Mouse (Mus musculus): ENCODE data around the gene Hnrnpab.

- no peak for TF ChIP-seq MAX (IDR thresholded peaks at IDR 0.05; ENCODE audit: low read length)
- TF ChIP-seq UBTF (IDR thresholded peaks at IDR 0.05; ENCODE audit: borderline replicate concordance, insufficient read depth, low read depth, low read length): no peak
- TF ChIP-seq POLR2AphosphoS5 (IDR thresholded peaks at IDR 0.05; ENCODE audit: borderline replicate concordance, low read depth, low read length): no peak; the same call in 1 of the 2 replicates
- no peak for TF ChIP-seq RAD21 (IDR thresholded peaks at IDR 0.05; ENCODE audit: low read depth, low read length)
- TF ChIP-seq CTCF (IDR thresholded peaks at IDR 0.05 in 2 of 3, conservative IDR thresholded peaks at IDR 0.05 in 1 of 3; ENCODE audit: control insufficient read depth in 1 of 3, insufficient read depth in 1 of 3, low read depth in 2 of 3, low read length in 3 of 3, poor library complexity in 1 of 3, severe bottlenecking in 1 of 3): no peak
- no peak for TF ChIP-seq ZKSCAN1 (IDR thresholded peaks at IDR 0.05; ENCODE audit: low read depth, low read length)
These were observed 13.3 kb downstream of the Hnrnpab start for GRCm38 (mm10) chr11:51593368-51593767.

Measured in MEL (cell line).